Mouse (Mus musculus) neutrophil, adult 5-6 weeks (primary cell): ENCODE data around the gene 1700122O11Rik. TPM values are rescaled to one million over a fixed set of nuclear protein-coding genes. Genes with fewer than 3 reads are reported as not detected.
A peak's percentile ranks its signal among the peaks of the same experiment; 100 is the strongest.

Experiments used
- ATAC-seq: fragments of 151-379, 151-347 bp; 2 replicates; pipeline ENCODE4 v1.8.0; 2017; ENCODE audit warnings: mild to moderate bottlenecking, moderate TSS enrichment; ENCODE audit not compliant: insufficient number of reproducible peaks, poor library complexity, low FRiP score, severe bottlenecking; ENCODE audit errors: extremely low read depth
- total RNA-seq: library from RNA; stranded (forward); fragments of 200-1000 nt; gene quantifications from 2 replicates; pipeline ENCODE4 v1.2.3, GENCODE M21; 2017

1700122O11Rik gene
- total RNA-seq: not detected in 2 replicates

- ATAC-seq: no peak
These were observed at the start of gene 1700122O11Rik for GRCm38 (mm10) chr17:48038193-48038592. TSS of gene 1700122O11Rik (minus strand) at chr17:48038293.

GRCm38 (mm10) chr17:48080626-48081025 lies 42.5 kb upstream of the 1700122O11Rik start:
- ATAC-seq: no peak

DNA sequence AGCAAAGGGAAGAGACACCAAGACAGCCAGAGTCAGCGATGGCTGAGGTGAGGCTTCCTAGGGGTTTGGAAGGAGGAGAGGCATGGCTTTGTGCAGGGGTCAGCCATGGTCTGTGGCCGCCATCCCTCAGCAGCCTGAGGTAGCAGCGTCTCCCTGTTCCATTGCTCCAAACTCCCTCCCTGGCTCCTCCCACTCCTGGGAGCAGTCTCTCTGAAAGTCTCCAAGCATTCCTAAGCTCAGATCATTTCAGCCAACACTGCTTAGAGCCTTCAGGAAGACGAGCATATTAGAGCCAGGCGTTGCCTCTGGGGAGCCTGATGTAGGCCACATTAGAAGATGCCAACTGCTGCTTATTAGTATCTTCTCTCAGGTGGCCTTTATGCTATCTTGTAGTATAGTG lies 29.6 kb upstream of the 1700122O11Rik start:
- ATAC-seq: no peak

- ATAC-seq: no peak
These were observed 29.1 kb upstream of the 1700122O11Rik start for GRCm38 (mm10) chr17:48067083-48067614.

DNA sequence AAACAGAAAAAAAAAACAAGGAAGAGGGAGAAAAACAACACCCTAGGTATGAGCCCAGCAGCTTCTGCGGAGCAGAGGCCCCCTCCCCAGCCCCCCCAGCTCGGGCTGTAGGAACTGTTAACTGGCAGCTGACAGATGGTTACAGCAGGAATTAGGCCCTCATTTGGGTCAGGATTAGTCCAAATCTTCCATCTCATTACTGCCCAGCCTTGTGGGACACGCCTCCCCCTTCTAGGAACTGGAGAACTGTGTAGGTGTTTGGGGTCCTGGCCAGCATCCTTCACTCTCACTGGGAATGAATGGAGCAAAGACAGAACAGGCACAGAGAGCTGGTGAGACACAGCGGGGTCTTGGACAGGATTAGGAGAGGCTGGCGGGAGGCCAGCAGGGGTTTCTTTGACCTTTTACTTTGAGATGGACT lies 27.0 kb upstream of the 1700122O11Rik start:
- ATAC-seq: no peak

- no peak for ATAC-seq
These were observed 26.2 kb upstream of the 1700122O11Rik start for GRCm38 (mm10) chr17:48064196-48064843.

DNA sequence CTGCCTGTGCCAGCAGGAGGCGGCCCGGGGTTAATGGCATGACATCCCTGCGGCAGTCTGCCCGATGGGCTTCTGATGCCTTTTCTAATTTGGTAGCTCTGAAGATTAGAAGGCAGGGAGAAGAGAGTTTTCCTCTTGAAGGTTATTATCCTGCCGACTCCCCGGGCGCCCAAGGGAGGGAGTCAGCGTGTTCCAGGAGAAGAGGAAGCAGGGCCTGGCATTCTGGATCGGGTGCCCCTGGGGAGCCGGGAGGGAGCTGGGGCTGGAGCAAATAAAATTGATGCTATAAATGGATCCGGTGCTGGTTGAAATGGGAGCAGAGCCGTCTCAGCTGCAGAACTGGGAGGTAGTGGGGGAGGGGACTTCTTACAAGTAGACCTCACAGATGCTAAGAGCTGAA lies 19.3 kb upstream of the 1700122O11Rik start:
- no peak for ATAC-seq

GRCm38 (mm10) chr17:48055076-48055816 lies 17.2 kb upstream of the 1700122O11Rik start:
- ATAC-seq: no peak

- no peak for ATAC-seq
These were observed 15.6 kb upstream of the 1700122O11Rik start for GRCm38 (mm10) chr17:48053646-48054045.

GRCm38 (mm10) chr17:48052338-48053067 lies 14.4 kb upstream of the 1700122O11Rik start:
- ATAC-seq: no peak

- ATAC-seq: no peak
These were observed 13.7 kb upstream of the 1700122O11Rik start for GRCm38 (mm10) chr17:48051638-48052337.

GRCm38 (mm10) chr17:48045631-48046030 lies 7.5 kb upstream of the 1700122O11Rik start:
- ATAC-seq: peak; percentile 49; the same call in 1 of the 2 replicates

GRCm38 (mm10) chr17:48043154-48043880 lies 5.2 kb upstream of the 1700122O11Rik start:
- no peak; the same call in 1 of the 2 replicates for ATAC-seq

- peak; percentile 44 for ATAC-seq
These were observed 3.5 kb upstream of the 1700122O11Rik start for GRCm38 (mm10) chr17:48041351-48042287.

DNA sequence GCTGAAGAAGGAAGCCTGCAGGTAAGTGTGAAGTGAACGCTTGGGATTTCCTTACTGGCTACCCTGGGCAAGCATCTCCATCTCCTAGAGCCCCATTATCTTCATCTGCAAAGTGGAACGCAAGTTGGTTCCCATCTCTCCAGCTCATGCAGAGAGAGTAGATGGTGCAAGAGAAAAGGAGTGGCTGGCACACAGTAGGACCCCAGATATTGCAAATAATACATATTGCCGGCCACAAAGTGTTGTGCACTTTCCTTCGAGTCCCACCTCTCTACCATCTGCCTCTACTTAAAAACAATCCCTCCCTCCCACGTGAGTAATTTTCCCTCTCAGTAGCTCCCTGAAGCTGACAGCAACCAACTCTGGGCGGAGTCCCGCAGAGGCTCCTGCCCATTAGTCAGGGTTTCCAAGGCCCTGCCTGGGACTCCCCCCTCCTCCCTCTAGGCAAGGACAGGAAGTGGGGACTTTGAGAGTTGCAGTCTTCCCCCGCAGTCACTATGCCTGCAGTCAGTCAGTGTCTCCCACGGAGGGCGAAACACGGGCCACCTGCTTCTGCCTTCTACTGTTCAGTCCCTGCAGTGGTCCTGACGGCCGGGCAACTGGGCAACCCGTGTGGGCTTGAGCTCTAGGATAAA lies 1.3 kb upstream of the 1700122O11Rik start:
- ATAC-seq: peak; percentile 64

DNA sequence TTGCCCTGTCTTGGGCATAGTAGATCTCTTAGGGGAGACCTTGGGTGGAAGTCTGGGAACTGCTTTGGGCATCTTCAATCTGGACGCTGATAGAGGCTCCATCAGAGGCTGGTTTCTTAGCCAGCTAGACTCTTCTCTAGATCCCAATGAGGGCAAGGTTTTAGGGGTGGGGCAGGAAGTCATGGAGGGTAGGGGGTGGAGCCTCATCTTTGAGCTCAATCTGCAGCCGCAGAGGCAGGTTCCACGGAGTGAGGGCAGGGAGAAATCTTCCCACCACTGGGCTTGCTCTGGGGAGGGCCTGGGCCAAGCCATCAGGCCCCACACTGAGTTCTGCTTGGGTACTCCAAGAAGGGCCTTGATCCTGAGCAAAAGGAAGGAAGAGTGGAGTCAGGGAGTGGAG lies 1.2 kb downstream of the 1700122O11Rik start:
- ATAC-seq: no peak
